Mouse (Mus musculus) forebrain, embryonic 14.5 days (tissue): ENCODE measurements at regions not wholly inside any gene's neighbourhood (a gene's known extent, or its start where the extent isn't known, plus 50 kb on each side); places are given as distances from the start of the nearest gene placed in this dataset.

ENCODE experiments used
- ATAC-seq: fragments of 200-750 bp; cut with Nextera tagmentation; 2 replicates; pipeline ENCODE4 v1.8.0; 2017; ENCODE audit warnings: mild to moderate bottlenecking, moderate library complexity
- DNase-seq: peaks from one replicate; pipeline ENCODE4 v3.0.0-alpha.2; 2015; ENCODE audit warnings: low spot score
- H3K27ac ChIP-seq: fragments of 300-500 bp; sonication (generic); 2 replicates; pipeline ENCODE4 v1.5.1; 2014; ENCODE audit warnings: low read depth, mild to moderate bottlenecking, control low read depth, low read length, moderate library complexity
- H3K27me3 ChIP-seq: fragments of 300-500 bp; sonication (generic); replicated peaks from 2 replicates; pipeline ENCODE4 v1.6.1; 2014; ENCODE audit warnings: low read length, control low read depth, mixed read lengths; ENCODE audit not compliant: control insufficient read depth, insufficient read depth
- H3K36me3 ChIP-seq: fragments of 300-500 bp; sonication (generic); 2 replicates; pipeline ENCODE4 v1.6.1; 2014; ENCODE audit warnings: low read length, control low read depth; ENCODE audit not compliant: control insufficient read depth, insufficient read depth
- H3K4me1 ChIP-seq: fragments of 300-500 bp; sonication (generic); 2 replicates; pipeline ENCODE4 v1.6.1; 2014; ENCODE audit warnings: antibody characterized with exemption, low read length, control low read depth; ENCODE audit not compliant: control insufficient read depth, insufficient read depth
- H3K4me2 ChIP-seq: fragments of 300-500 bp; sonication (generic); 2 replicates; pipeline ENCODE4 v1.6.1; 2014; ENCODE audit warnings: mild to moderate bottlenecking, control low read depth, low read length
- H3K4me3 ChIP-seq: fragments of 300-500 bp; sonication (generic); 2 replicates; pipeline ENCODE4 v1.5.1; 2014; ENCODE audit warnings: low read depth, low read length, control low read depth
- H3K9ac ChIP-seq: fragments of 300-500 bp; sonication (generic); 2 replicates; pipeline ENCODE4 v1.6.1; 2014; ENCODE audit warnings: mild to moderate bottlenecking, low read length, control low read depth, moderate library complexity
- H3K9me3 ChIP-seq: fragments of 300-500 bp; sonication (generic); replicated peaks from 2 replicates; pipeline ENCODE4 v1.6.1; 2016; ENCODE audit warnings: low read length, control low read depth, mixed read lengths; ENCODE audit not compliant: control insufficient read depth
- WGBS: fragments of 180-500 bp; shearing (Covaris S2); extraction: QIAGEN DNeasy Blood & Tissue Kit; methylation state at CpG from one replicate; pipeline ENCODE4 v1.1.7; 2014; 5-methylcytosine and 5-hydroxymethylcytosine counted together

- no peak overlapping the region for H3K4me2 ChIP-seq
- H3K4me1 ChIP-seq: no peaks in the 10 kb centered on the region
- no peak overlapping the region for H3K4me3 ChIP-seq
- H3K9me3 ChIP-seq: no peaks in the 10 kb centered on the region
- DNase-seq: no peak
- 93% methylated on average over 2 of the region's 2 CpGs for WGBS
- H3K36me3 ChIP-seq: no peaks in the 10 kb centered on the region
- no peak for ATAC-seq
- H3K27ac ChIP-seq: no peak overlapping the region
- no peak overlapping the region for H3K9ac ChIP-seq
- no peaks in the 10 kb centered on the region for H3K27me3 ChIP-seq
Observed at GRCm38 (mm10) chr7:111932725-111933124, 90.6 kb upstream of the Usp47 start.

- no peak overlapping the region for H3K4me2 ChIP-seq
- no peak overlapping the region for H3K27ac ChIP-seq
- H3K9me3 ChIP-seq: no peaks in the 10 kb centered on the region
- H3K4me1 ChIP-seq: no peaks in the 10 kb centered on the region
- DNase-seq (no peak), ATAC-seq (no peak)
- no peaks in the 10 kb centered on the region for H3K27me3 ChIP-seq
- H3K36me3 ChIP-seq: no peaks in the 10 kb centered on the region
- 80% methylated on average over 1 of the region's 1 CpGs for WGBS
- H3K9ac ChIP-seq: no peak overlapping the region
- no peak overlapping the region for H3K4me3 ChIP-seq
Observed at GRCm38 (mm10) chr7:111919961-111920360, 103.3 kb upstream of the Usp47 start.

GRCm38 (mm10) chr7:111903741-111904231 is 119.5 kb upstream of the Usp47 start:
- Histone ChIP-seq H3K4me2 (no peak overlapping the region), H3K27ac (no peak overlapping the region), H3K27me3 (no peaks in the 10 kb centered on the region), H3K4me1 (no peaks in the 10 kb centered on the region), H3K36me3 (no peaks in the 10 kb centered on the region), H3K9ac (no peak overlapping the region), H3K4me3 (no peak overlapping the region), H3K9me3 (no peaks in the 10 kb centered on the region)
- WGBS: 95% methylated on average over 7 of the region's 7 CpGs
- DNase-seq (no peak), ATAC-seq (no peak)

- no peaks in the 10 kb centered on the region for H3K9me3 ChIP-seq
- no peak overlapping the region for H3K4me3 ChIP-seq
- H3K4me1 ChIP-seq: peaks cover 6% of the 10 kb centered on the region; the same call in 1 of the 2 replicates
- peak; percentile 17 for DNase-seq
- H3K27me3 ChIP-seq: 0 out of 2 replicates have a peak, but pooled peaks cover 4% of the 10 kb centered on the region
- H3K27ac ChIP-seq: no peak overlapping the region; the same call in 1 of the 2 replicates
- no peak for ATAC-seq
- H3K36me3 ChIP-seq: no peaks in the 10 kb centered on the region
- H3K4me2 ChIP-seq: no peak overlapping the region
- 100% methylated on average over 1 of the region's 1 CpGs for WGBS
- no peak overlapping the region for H3K9ac ChIP-seq
Observed at GRCm38 (mm10) chr7:111897016-111897415, 117.2 kb upstream of the Galnt18 start.

- no peaks in the 10 kb centered on the region for H3K36me3 ChIP-seq
Observed at GRCm38 (mm10) chr7:111896255-111896654, 116.5 kb upstream of the Galnt18 start.

GRCm38 (mm10) chr7:111882991-111883390 is 103.2 kb upstream of the Galnt18 start:
- H3K4me2 ChIP-seq: no peak overlapping the region
- H3K36me3 ChIP-seq: no peaks in the 10 kb centered on the region
- ATAC-seq (peak; percentile 58; the same call in 1 of the 2 replicates), DNase-seq (peak; percentile 65)
- H3K4me3 ChIP-seq: no peak overlapping the region
- H3K4me1 ChIP-seq: no peaks in the 10 kb centered on the region
- H3K9me3 ChIP-seq: no peaks in the 10 kb centered on the region
- 43% methylated on average over 2 of the region's 2 CpGs for WGBS
- no peak overlapping the region for H3K27ac ChIP-seq
- no peaks in the 10 kb centered on the region for H3K27me3 ChIP-seq
- no peak overlapping the region for H3K9ac ChIP-seq

More at GRCm38 (mm10) chr7:111896255-111896654, 116.5 kb upstream of the Galnt18 start:
- Histone ChIP-seq H3K9ac (no peak overlapping the region), H3K4me2 (0 out of 2 replicates have a peak overlapping the region, but pooled peaks have one; percentile 5), H3K4me3 (no peak overlapping the region), H3K4me1 (peaks cover 6% of the 10 kb centered on the region; the same call in 1 of the 2 replicates), H3K27ac (peak overlapping the region; percentile 35; the same call in 1 of the 2 replicates), H3K9me3 (no peaks in the 10 kb centered on the region), H3K27me3 (0 out of 2 replicates have a peak, but pooled peaks cover 4% of the 10 kb centered on the region)
- 9% methylated on average over 5 of the region's 5 CpGs for WGBS
- ATAC-seq (peak; percentile 99), DNase-seq (peak; percentile 97)

- Histone ChIP-seq H3K9ac (no peak overlapping the region), H3K4me2 (no peak overlapping the region), H3K4me1 (no peaks in the 10 kb centered on the region), H3K27me3 (no peaks in the 10 kb centered on the region), H3K4me3 (no peak overlapping the region), H3K9me3 (no peaks in the 10 kb centered on the region), H3K36me3 (no peaks in the 10 kb centered on the region), H3K27ac (no peak overlapping the region)
- ATAC-seq (no peak), DNase-seq (no peak)
- WGBS: 95% methylated on average over 4 of the region's 4 CpGs
Observed at GRCm38 (mm10) chr7:111880067-111880675, 100.4 kb upstream of the Galnt18 start.

- ATAC-seq: no peak
- no peaks in the 10 kb centered on the region for H3K9me3 ChIP-seq
- 87% methylated on average over 1 of the region's 1 CpGs for WGBS
Observed at GRCm38 (mm10) chr7:111877591-111877990, 97.8 kb upstream of the Galnt18 start.

GRCm38 (mm10) chr7:111875949-111876348 is 96.2 kb upstream of the Galnt18 start:
- DNase-seq (no peak), ATAC-seq (no peak)
- Histone ChIP-seq H3K36me3 (no peaks in the 10 kb centered on the region), H3K27ac (no peak overlapping the region), H3K9me3 (no peaks in the 10 kb centered on the region), H3K27me3 (no peaks in the 10 kb centered on the region), H3K9ac (no peak overlapping the region), H3K4me2 (no peak overlapping the region), H3K4me1 (no peaks in the 10 kb centered on the region), H3K4me3 (no peak overlapping the region)
- 86% methylated on average over 1 of the region's 1 CpGs for WGBS

More at GRCm38 (mm10) chr7:111877591-111877990, 97.8 kb upstream of the Galnt18 start:
- Histone ChIP-seq H3K27me3 (no peaks in the 10 kb centered on the region), H3K27ac (no peak overlapping the region), H3K4me1 (no peaks in the 10 kb centered on the region), H3K4me3 (no peak overlapping the region), H3K4me2 (no peak overlapping the region), H3K36me3 (no peaks in the 10 kb centered on the region), H3K9ac (no peak overlapping the region)
- DNase-seq: no peak
